Mouse (Mus musculus) intestine, embryonic 15.5 days (tissue): ENCODE results near the gene Cd300e. TPM values are rescaled to one million over a fixed set of nuclear protein-coding genes. Genes with fewer than 3 reads are reported as not detected.

ENCODE experiments used
- ATAC-seq: fragments of 200-750 bp; cut with Nextera tagmentation; 2 replicates; pipeline ENCODE4 v1.8.0; 2017; ENCODE audit warnings: moderate TSS enrichment, moderate library complexity
- H3K27ac ChIP-seq: fragments of 300-500 bp; sonication (generic); 2 replicates; pipeline ENCODE4 v1.5.1; 2015; ENCODE audit warnings: mild to moderate bottlenecking, inconsistent platforms
- H3K27me3 ChIP-seq: fragments of 300-500 bp; sonication (generic); replicated peaks from 2 replicates; pipeline ENCODE4 v1.6.1; 2015; ENCODE audit warnings: inconsistent platforms
- H3K36me3 ChIP-seq: fragments of 300-500 bp; sonication (generic); 2 replicates; pipeline ENCODE4 v1.6.1; 2015; ENCODE audit warnings: inconsistent platforms
- H3K4me1 ChIP-seq: fragments of 300-500 bp; sonication (generic); replicated peaks from 2 replicates; pipeline ENCODE4 v1.6.1; 2015; ENCODE audit warnings: inconsistent platforms
- H3K4me2 ChIP-seq: fragments of 300-500 bp; sonication (generic); replicated peaks from 2 replicates; pipeline ENCODE4 v1.6.1; 2015; ENCODE audit warnings: mild to moderate bottlenecking, inconsistent platforms
- H3K4me3 ChIP-seq: fragments of 300-500 bp; sonication (generic); replicated peaks from 2 replicates; pipeline ENCODE4 v1.5.1; 2015; ENCODE audit warnings: inconsistent platforms
- H3K9ac ChIP-seq: fragments of 300-500 bp; sonication (generic); 2 replicates; pipeline ENCODE4 v1.6.1; 2015; ENCODE audit warnings: inconsistent platforms
- H3K9me3 ChIP-seq: fragments of 300-500 bp; sonication (generic); 2 replicates; pipeline ENCODE4 v1.6.1; 2016; ENCODE audit warnings: inconsistent platforms
- WGBS: fragments of 180-500 bp; shearing (Covaris S2); methylation state at CpG from one replicate; pipeline ENCODE4 v1.1.7; 2015; 5-methylcytosine and 5-hydroxymethylcytosine counted together
- polyA plus RNA-seq: library from polyadenylated mRNA; unstranded; fragments of >200 nt; fragmentation: Nextera tagmentation; extraction: Ambion mirVana; gene quantifications from 2 replicates; pipeline ENCODE4 v1.2.1, GENCODE M21; 2015

Gene Cd300e
- 0.06 and 0.28 TPM in 2 replicates for polyA plus RNA-seq

DNA sequence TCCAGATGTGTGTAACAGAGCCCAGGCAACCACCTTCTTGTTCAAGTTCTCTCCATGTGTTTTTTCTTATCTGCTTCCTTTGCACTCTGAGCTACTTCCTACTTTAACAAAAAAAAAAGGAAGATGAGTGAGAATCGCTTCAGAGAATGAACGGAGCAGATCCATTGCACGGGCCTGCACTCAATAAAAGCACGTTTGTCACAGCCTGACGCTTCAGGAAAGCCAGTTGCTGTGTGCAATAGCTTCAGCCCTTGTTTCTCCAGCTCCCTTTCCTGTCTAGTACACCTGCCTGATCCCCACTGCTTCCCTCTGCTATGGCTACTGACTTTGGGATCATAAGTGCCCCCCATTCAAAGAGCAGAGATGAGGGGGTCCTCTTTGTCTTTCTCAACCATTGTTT is at the start of gene Cd300e:
Gene Cd300e (minus strand): TSS at position 101 of the 400 bp plus-strand sequence.
- no peak for ATAC-seq
- Histone ChIP-seq H3K27ac (no peak within 1 kb of the TSS), H3K27me3 (no peaks in the 10 kb centered on the region), H3K4me3 (no peak within 1 kb of the TSS), H3K4me2 (no peak within 1 kb of the TSS), H3K9ac (no peak within 1 kb of the TSS), H3K9me3 (no peaks in the 10 kb centered on the region), H3K4me1 (no peaks in the 10 kb centered on the region), H3K36me3 (no peaks in the 10 kb centered on the region)
- WGBS = 46% methylated on average over 5 of the region's 5 CpGs

DNA sequence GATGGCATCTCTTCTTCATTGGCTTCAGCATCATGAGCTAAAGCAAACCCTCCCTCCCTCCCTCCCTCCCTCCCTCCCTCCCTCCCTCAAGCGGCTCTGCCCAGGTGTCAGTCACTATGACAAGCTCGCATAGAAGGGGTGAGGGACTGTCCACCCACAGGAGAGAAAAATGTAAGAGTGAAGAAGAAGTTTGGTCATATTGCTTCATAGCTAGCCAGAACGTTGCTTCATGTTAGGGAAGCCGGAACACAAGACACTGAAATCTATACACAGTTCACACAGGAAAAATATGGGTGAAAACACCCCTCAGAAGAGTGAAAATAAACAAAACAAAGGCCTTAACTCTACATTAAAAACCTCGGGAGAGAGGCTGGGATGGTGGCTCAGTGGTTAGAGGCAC is 48.3 kb upstream of the Cd300e start:
- ATAC-seq = no peak
- Histone ChIP-seq H3K36me3 (no peaks in the 10 kb centered on the region), H3K27ac (no peak overlapping the region), H3K4me1 (0 out of 2 replicates have a peak, but pooled peaks cover 3% of the 10 kb centered on the region), H3K27me3 (no peaks in the 10 kb centered on the region), H3K4me3 (no peak overlapping the region), H3K9me3 (no peaks in the 10 kb centered on the region), H3K4me2 (no peak overlapping the region), H3K9ac (no peak overlapping the region)
- WGBS = 72% methylated on average over 5 of the region's 5 CpGs

DNA sequence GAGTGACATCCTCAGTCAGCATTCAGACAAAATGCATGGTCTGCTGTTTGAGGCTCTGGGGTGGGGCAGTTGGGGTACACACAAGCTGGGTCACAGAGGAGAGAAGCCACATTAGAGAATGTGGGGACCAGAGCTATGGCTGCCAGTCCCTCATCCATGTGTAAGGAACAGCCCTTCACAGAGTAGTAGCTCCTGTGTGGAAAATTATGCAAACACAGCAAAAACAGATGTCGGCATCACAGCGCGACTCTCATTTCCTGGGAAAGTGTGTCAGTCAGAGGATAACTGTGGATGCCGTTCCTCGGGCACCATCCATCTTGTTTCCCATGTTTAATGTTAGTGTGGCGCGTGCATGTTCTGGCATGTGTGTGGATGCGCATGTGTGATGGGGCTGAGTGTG is 46.2 kb upstream of the Cd300e start:
- Histone ChIP-seq H3K4me1 (0 out of 2 replicates have a peak, but pooled peaks cover 3% of the 10 kb centered on the region), H3K9me3 (no peaks in the 10 kb centered on the region), H3K36me3 (no peaks in the 10 kb centered on the region), H3K4me2 (no peak overlapping the region), H3K9ac (no peak overlapping the region), H3K27ac (no peak overlapping the region), H3K27me3 (no peaks in the 10 kb centered on the region), H3K4me3 (no peak overlapping the region)
- ATAC-seq = no peak
- 87% methylated on average over 8 of the region's 8 CpGs for WGBS

DNA sequence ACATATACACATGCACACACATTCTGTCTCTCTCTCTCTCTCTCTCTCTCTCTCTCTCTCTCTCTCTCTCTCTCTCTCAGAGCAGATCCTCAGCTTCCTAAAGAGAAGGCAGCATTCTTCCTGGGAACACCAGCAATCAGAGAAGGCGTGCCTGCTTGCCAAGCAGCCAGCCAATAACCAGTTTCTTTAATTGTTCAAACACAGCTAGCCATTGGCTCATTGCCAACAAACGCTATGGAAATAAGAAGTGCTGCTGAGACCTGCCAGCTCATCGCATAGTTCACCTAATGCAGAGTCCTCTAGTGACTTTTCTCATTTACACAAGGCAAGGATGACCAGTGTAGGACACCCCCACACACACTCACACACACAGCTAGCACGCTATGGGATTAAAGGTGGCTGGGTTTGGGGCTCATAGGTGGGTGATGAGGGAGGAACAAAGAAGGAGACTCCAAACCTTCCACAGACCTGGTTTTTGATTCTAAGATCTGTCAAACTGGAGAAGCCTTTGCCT is 45.5 kb upstream of the Cd300e start:
- Histone ChIP-seq H3K27me3 (no peaks in the 10 kb centered on the region), H3K27ac (no peak overlapping the region), H3K9ac (no peak overlapping the region), H3K4me2 (no peak overlapping the region), H3K4me1 (0 out of 2 replicates have a peak, but pooled peaks cover 3% of the 10 kb centered on the region), H3K36me3 (no peaks in the 10 kb centered on the region), H3K4me3 (no peak overlapping the region), H3K9me3 (no peaks in the 10 kb centered on the region)
- 21% methylated on average over 4 of the region's 4 CpGs for WGBS
- no peak for ATAC-seq

DNA sequence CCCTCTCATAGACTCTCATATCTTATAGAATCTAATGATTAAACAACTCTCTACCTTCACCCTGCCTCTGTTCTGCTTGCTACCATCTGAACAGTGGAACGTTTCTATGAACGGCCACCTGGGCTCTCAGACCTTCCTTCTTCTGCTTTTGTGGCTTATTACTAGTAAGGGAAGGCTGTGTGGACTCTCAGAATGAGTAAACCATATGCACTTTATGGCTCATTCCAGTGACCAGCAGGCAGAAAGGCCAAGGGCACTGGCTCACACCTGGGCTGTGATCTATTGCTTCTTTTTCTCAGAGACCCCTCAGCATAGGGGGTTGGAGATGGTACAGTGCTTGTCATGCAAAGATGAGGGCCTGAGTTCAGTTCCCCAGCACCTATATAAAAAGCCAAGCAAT is 44.7 kb upstream of the Cd300e start:
- WGBS = 89% methylated on average over 2 of the region's 2 CpGs
- H3K9ac ChIP-seq = no peak overlapping the region
- H3K4me1 ChIP-seq = 0 out of 2 replicates have a peak, but pooled peaks cover 3% of the 10 kb centered on the region

DNA sequence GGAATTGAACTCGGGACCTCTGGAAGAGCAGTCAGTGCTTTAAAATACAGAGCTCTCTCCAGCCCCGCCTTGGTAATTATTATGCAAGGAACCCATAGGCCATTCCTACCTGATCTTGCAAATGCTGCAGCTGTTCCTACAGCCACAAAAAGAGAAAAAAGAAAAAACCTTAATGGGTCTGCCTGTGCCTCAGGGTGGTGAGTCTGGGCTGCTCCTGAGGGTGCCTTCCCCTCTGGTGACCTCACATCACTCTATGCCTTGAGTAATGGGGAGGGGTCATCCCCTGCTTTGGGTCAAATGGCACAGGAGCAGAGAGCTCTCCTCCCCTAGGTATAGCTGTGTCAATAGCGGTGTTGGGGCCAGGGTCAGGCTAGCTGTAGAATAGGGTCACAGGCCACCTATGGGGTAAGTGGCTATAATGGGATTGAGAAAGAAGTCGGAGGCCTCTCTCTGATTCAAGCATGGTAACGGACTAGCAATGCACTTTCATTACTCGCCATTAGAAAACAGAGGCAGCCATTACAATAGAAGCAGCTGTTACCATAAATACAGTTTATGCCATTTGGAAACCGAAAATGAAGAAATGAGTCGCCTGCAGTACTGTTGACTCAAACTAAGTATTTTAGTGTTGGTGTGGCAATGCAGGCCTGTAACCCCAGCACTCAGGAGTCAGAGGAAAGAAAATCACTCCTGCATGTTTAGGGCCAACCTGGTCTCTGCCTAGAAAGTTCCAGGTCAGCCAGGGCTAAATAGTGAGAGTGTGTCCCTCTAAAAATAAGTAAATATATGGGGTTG is 43.0 kb upstream of the Cd300e start:
- WGBS = 75% methylated on average over 8 of the region's 8 CpGs
- Histone ChIP-seq H3K9ac (no peak overlapping the region), H3K27me3 (no peaks in the 10 kb centered on the region), H3K4me1 (0 out of 2 replicates have a peak, but pooled peaks cover 5% of the 10 kb centered on the region), H3K9me3 (no peaks in the 10 kb centered on the region), H3K27ac (no peak overlapping the region), H3K4me3 (no peak overlapping the region), H3K4me2 (no peak overlapping the region), H3K36me3 (no peaks in the 10 kb centered on the region)
- ATAC-seq = no peak

More for the DNA sequence above, 44.7 kb upstream of the Cd300e start:
- no peak for ATAC-seq
- Histone ChIP-seq H3K27ac (no peak overlapping the region), H3K27me3 (no peaks in the 10 kb centered on the region), H3K4me3 (no peak overlapping the region), H3K36me3 (no peaks in the 10 kb centered on the region), H3K4me2 (no peak overlapping the region), H3K9me3 (no peaks in the 10 kb centered on the region)

DNA sequence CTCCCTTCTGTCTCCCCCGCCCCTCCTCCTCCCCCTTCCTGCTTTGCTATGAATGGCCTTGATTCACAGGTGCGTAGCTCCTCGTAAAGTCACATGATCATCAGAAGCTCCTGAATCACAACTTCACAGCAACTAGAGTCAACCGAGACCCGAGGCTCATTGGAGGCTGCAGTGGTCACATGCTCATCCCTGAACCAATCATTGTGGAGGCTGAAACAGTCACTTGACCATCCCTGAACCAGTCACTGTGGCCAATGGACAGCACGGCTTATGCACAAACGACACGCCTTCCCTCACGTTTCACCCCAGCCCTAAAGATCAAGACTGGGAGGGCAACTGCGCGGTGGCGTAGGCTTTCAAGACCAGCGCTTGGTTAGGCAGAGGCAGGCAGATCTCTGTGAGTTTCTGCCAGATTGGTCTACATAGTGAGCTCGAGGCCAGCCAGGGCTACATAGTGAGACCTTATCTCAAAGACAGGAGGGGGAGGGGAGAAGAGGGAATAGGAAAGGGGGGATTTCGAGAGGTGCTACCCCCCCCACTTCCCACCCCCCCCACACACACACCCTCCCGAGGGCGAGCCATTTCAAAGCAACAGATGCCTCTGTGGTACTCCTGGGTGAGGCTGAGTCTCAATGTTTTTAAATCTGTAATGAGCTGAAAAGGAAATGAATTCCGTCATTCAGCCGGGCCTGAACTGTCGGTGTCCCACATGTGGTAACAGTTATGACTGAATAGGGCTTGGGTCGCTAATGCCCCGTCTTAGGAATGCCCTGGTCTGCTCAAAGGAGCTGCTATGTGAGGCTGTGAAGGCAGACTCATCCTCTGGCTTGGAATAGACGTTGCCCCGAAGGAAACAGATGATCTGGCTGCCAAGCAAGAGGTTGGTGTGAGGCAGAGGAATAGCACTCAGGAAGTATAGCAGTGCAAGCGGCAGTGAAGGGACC is 41.8 kb upstream of the Cd300e start:
- Histone ChIP-seq H3K9me3 (no peaks in the 10 kb centered on the region), H3K9ac (no peak overlapping the region), H3K27ac (no peak overlapping the region), H3K27me3 (no peaks in the 10 kb centered on the region), H3K4me2 (no peak overlapping the region), H3K36me3 (no peaks in the 10 kb centered on the region), H3K4me1 (0 out of 2 replicates have a peak, but pooled peaks cover 9% of the 10 kb centered on the region), H3K4me3 (no peak overlapping the region)
- WGBS = 87% methylated on average over 25 of the region's 25 CpGs
- no peak for ATAC-seq

DNA sequence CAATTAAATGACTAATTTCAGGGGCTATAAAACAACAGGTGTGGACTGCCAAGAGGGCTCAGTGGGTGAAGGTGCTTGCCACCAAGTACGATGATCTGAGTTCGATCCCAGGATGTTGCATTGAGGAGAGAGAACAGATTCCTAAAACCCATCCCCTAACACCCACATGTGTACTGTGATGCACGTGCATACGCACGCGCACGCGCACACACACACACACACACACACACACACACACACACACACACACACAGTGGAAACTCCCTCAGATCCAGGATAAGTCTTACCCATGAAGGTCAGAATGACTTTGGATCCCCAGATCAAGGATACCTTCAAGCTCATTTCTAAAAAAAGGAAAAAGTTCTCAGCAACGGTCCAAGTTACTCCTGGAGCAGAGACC is 40.1 kb upstream of the Cd300e start:
- no peaks in the 10 kb centered on the region for H3K36me3 ChIP-seq
- 0 out of 2 replicates have a peak, but pooled peaks cover 6% of the 10 kb centered on the region for H3K4me1 ChIP-seq
- no peak overlapping the region for H3K4me2 ChIP-seq
- H3K4me3 ChIP-seq = no peak overlapping the region
- 89% methylated on average over 9 of the region's 9 CpGs for WGBS
- no peak for ATAC-seq
- no peak overlapping the region for H3K9ac ChIP-seq
- no peak overlapping the region for H3K27ac ChIP-seq
- H3K9me3 ChIP-seq = no peaks in the 10 kb centered on the region
- H3K27me3 ChIP-seq = no peaks in the 10 kb centered on the region

DNA sequence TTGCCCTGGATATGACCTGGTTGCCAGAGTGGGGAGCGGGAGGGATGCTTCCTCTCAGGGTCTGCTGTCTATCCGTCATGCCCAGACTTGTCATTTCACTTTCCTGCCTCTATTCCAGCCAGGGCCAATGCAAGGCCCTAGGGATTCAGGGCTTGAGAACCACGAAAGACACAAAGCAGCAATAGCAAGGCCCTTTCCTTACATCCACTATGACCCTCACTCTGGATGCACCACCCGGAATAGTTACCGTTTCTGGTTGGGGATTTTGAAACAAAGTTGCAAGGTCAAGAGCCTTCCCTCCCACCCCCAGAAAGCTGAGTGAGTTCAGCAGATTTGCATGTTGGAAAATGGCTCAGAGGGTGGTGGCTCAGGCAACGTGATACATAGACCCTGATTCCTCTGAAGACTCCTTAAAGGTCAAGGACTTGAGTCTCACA is 39.7 kb upstream of the Cd300e start:
- WGBS = 35% methylated on average over 6 of the region's 6 CpGs
- H3K4me3 ChIP-seq = no peak overlapping the region
- no peaks in the 10 kb centered on the region for H3K36me3 ChIP-seq
- no peak overlapping the region for H3K4me2 ChIP-seq
- H3K27me3 ChIP-seq = no peaks in the 10 kb centered on the region
- H3K9ac ChIP-seq = no peak overlapping the region
- 0 out of 2 replicates have a peak, but pooled peaks cover 6% of the 10 kb centered on the region for H3K4me1 ChIP-seq
- no peak for ATAC-seq
- no peak overlapping the region for H3K27ac ChIP-seq
- no peaks in the 10 kb centered on the region for H3K9me3 ChIP-seq

DNA sequence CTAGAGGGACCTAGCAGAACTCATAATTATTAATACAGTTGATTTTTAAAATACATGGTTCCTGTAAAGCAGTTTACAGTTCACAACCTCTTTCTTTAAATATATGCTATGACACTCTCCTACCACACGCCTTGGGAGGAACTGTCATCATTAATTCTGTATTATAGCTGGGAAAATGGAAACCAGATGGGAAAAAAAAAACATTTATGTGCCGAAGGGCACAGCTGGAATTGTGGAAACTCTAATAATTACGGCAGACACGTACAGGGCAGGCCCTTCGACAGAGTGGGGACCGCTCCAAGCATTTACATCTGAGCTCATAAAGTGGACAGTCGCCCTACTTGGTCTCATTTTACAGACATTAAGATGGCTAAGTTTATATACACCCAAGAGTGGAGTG is 38.8 kb upstream of the Cd300e start:
- Histone ChIP-seq H3K9ac (no peak overlapping the region), H3K27ac (no peak overlapping the region), H3K27me3 (no peaks in the 10 kb centered on the region), H3K36me3 (no peaks in the 10 kb centered on the region), H3K4me2 (no peak overlapping the region), H3K4me1 (0 out of 2 replicates have a peak, but pooled peaks cover 6% of the 10 kb centered on the region), H3K9me3 (no peaks in the 10 kb centered on the region), H3K4me3 (no peak overlapping the region)
- ATAC-seq = no peak
- WGBS = 47% methylated on average over 7 of the region's 7 CpGs

DNA sequence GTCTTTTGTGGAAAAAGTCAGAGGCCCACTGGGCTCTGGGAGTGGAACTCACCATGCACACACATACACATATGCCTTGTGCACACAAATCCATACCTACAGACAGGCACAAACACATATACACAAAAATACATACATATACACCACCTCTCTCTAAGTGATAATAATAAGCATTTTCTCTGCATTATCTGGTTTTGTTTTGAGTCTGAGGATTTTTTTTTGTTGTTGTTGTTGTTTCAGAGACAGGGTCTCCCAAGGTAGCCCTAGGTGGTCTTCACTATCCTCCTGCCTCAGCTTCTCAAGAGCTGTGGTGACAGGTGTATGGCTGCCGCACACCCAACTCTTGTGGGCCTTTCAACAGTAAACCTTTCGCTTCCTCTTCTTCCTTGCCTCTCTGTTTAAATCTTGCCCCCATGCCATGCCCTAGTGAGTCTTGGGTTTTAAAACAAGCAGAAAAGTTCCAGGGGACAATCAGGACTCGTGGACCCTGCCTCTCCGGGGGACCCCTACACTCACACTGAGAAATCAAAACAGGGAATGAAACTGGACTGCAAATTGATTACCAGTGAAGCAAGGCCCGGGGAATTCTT is 38.1 kb upstream of the Cd300e start:
- H3K4me3 ChIP-seq = no peak overlapping the region
- no peak overlapping the region for H3K9ac ChIP-seq
- 70% methylated on average over 5 of the region's 5 CpGs for WGBS
- ATAC-seq = no peak
- no peaks in the 10 kb centered on the region for H3K9me3 ChIP-seq
- H3K27ac ChIP-seq = no peak overlapping the region
- H3K4me2 ChIP-seq = no peak overlapping the region
- 0 out of 2 replicates have a peak, but pooled peaks cover 6% of the 10 kb centered on the region for H3K4me1 ChIP-seq
- H3K36me3 ChIP-seq = no peaks in the 10 kb centered on the region
- H3K27me3 ChIP-seq = no peaks in the 10 kb centered on the region
